Mouse (Mus musculus): ENCODE results near the gene Fam163a. TPM values are rescaled to one million over a fixed set of nuclear protein-coding genes. Genes with fewer than 3 reads are reported as not detected.
A peak's percentile ranks its signal among the peaks of the same experiment; 100 is the strongest.
"Not testable (repeated sequence)": the region's sequence is repeated elsewhere in the genome, so short reads cannot be mapped to it uniquely, and the experiment has no call there.

Fam163a gene
- total RNA-seq (2014; rRNA removed) (not detected in 2 replicates), polyA plus RNA-seq (2012; rRNA removed) (0.02 TPM in 1 of 2 replicates, not detected in the other)

GRCm38 (mm10) chr1:156204656-156205131, at the start of gene Fam163a:
Fam163a (minus strand) TSS chr1:156205026.
- Histone ChIP-seq H3K9ac (ENCODE audit: low read depth, low read length) (no peak within 1 kb of the TSS), H3K4me1 (ENCODE audit: control insufficient read depth, insufficient read depth, low read length) (no peaks in the 10 kb centered on the region), H3K79me2 (ENCODE audit: control insufficient read depth, insufficient read depth, low read length) (no peaks in the 10 kb centered on the region), H3K27me3 (ENCODE audit: control insufficient read depth, insufficient read depth, low read length) (peaks cover 15% of the 10 kb centered on the region), H3K4me3 (ENCODE audit: insufficient read depth, low read depth, low read length) (no peak within 1 kb of the TSS), H3K27ac (replicated peaks; ENCODE audit: insufficient read depth, low read depth, low read length) (no peak within 1 kb of the TSS), H3K36me3 (ENCODE audit: control insufficient read depth, insufficient read depth, low read length) (no peaks in the 10 kb centered on the region)
- TF ChIP-seq CTCF (IDR thresholded peaks at IDR 0.05; ENCODE audit: low read depth, low read length) (no peak), POLR2A (IDR thresholded peaks at IDR 0.05; ENCODE audit: extremely low read depth, insufficient read depth, low read length) (no peak)
- DNase-seq (ENCODE audit: extremely low read depth, low read depth, low spot score) = no peak
- WGBS = 2% methylated on average over 44 of the region's 44 CpGs

GRCm38 (mm10) chr1:156251096-156251495, 46.3 kb upstream of the Fam163a start:
- not testable (repeated sequence) for H3K9ac ChIP-seq (ENCODE audit: low read depth, low read length); H3K4me3 ChIP-seq (ENCODE audit: insufficient read depth, low read depth, low read length); DNase-seq (ENCODE audit: extremely low read depth, low read depth, low spot score); H3K36me3 ChIP-seq (ENCODE audit: control insufficient read depth, insufficient read depth, low read length); H3K4me1 ChIP-seq (ENCODE audit: control insufficient read depth, insufficient read depth, low read length); H3K27me3 ChIP-seq (ENCODE audit: control insufficient read depth, insufficient read depth, low read length); H3K79me2 ChIP-seq (ENCODE audit: control insufficient read depth, insufficient read depth, low read length); H3K27ac ChIP-seq (replicated peaks; ENCODE audit: insufficient read depth, low read depth, low read length)
- WGBS = 48% methylated on average over 4 of the region's 4 CpGs

GRCm38 (mm10) chr1:156247893-156248292, 43.1 kb upstream of the Fam163a start:
- DNase-seq (ENCODE audit: extremely low read depth, low read depth, low spot score) = no peak
- 85% methylated on average over 3 of the region's 3 CpGs for WGBS
- Histone ChIP-seq H3K27me3 (ENCODE audit: control insufficient read depth, insufficient read depth, low read length) (no peaks in the 10 kb centered on the region), H3K9ac (ENCODE audit: low read depth, low read length) (no peak overlapping the region), H3K4me3 (ENCODE audit: insufficient read depth, low read depth, low read length) (no peak overlapping the region), H3K4me1 (ENCODE audit: control insufficient read depth, insufficient read depth, low read length) (no peaks in the 10 kb centered on the region), H3K27ac (replicated peaks; ENCODE audit: insufficient read depth, low read depth, low read length) (no peak overlapping the region), H3K79me2 (ENCODE audit: control insufficient read depth, insufficient read depth, low read length) (no peaks in the 10 kb centered on the region), H3K36me3 (ENCODE audit: control insufficient read depth, insufficient read depth, low read length) (no peaks in the 10 kb centered on the region)
- TF ChIP-seq POLR2A (IDR thresholded peaks at IDR 0.05; ENCODE audit: extremely low read depth, insufficient read depth, low read length) = no peak
- TF ChIP-seq CTCF (IDR thresholded peaks at IDR 0.05; ENCODE audit: low read depth, low read length) = no peak

- Histone ChIP-seq H3K79me2 (ENCODE audit: control insufficient read depth, insufficient read depth, low read length) (no peaks in the 10 kb centered on the region), H3K27ac (replicated peaks; ENCODE audit: insufficient read depth, low read depth, low read length) (no peak overlapping the region), H3K9ac (ENCODE audit: low read depth, low read length) (no peak overlapping the region), H3K27me3 (ENCODE audit: control insufficient read depth, insufficient read depth, low read length) (no peaks in the 10 kb centered on the region), H3K36me3 (ENCODE audit: control insufficient read depth, insufficient read depth, low read length) (no peaks in the 10 kb centered on the region), H3K4me3 (ENCODE audit: insufficient read depth, low read depth, low read length) (no peak overlapping the region), H3K4me1 (ENCODE audit: control insufficient read depth, insufficient read depth, low read length) (no peaks in the 10 kb centered on the region)
- 9% methylated on average over 14 of the region's 14 CpGs for WGBS
- DNase-seq (ENCODE audit: extremely low read depth, low read depth, low spot score) = peak; percentile 36
- TF ChIP-seq POLR2A (IDR thresholded peaks at IDR 0.05; ENCODE audit: extremely low read depth, insufficient read depth, low read length) = no peak
- TF ChIP-seq CTCF (IDR thresholded peaks at IDR 0.05; ENCODE audit: low read depth, low read length) = peak; percentile 94
These were observed 37.0 kb upstream of the Fam163a start for GRCm38 (mm10) chr1:156241713-156242348.

- H3K27ac ChIP-seq (replicated peaks; ENCODE audit: insufficient read depth, low read depth, low read length) = no peak overlapping the region
- H3K4me1 ChIP-seq (ENCODE audit: control insufficient read depth, insufficient read depth, low read length) = no peaks in the 10 kb centered on the region
- TF ChIP-seq CTCF (IDR thresholded peaks at IDR 0.05; ENCODE audit: low read depth, low read length) (no peak), POLR2A (IDR thresholded peaks at IDR 0.05; ENCODE audit: extremely low read depth, insufficient read depth, low read length) (no peak)
- no peaks in the 10 kb centered on the region for H3K79me2 ChIP-seq (ENCODE audit: control insufficient read depth, insufficient read depth, low read length)
- H3K4me3 ChIP-seq (ENCODE audit: insufficient read depth, low read depth, low read length) = no peak overlapping the region
- H3K9ac ChIP-seq (ENCODE audit: low read depth, low read length) = no peak overlapping the region
- H3K27me3 ChIP-seq (ENCODE audit: control insufficient read depth, insufficient read depth, low read length) = no peaks in the 10 kb centered on the region
- no peaks in the 10 kb centered on the region for H3K36me3 ChIP-seq (ENCODE audit: control insufficient read depth, insufficient read depth, low read length)
- 48% methylated on average over 2 of the region's 2 CpGs for WGBS
- DNase-seq (ENCODE audit: extremely low read depth, low read depth, low spot score) = peak; percentile 18
These were observed 36.2 kb upstream of the Fam163a start for GRCm38 (mm10) chr1:156241035-156241434.

- Histone ChIP-seq H3K4me1 (ENCODE audit: control insufficient read depth, insufficient read depth, low read length) (no peaks in the 10 kb centered on the region), H3K27ac (replicated peaks; ENCODE audit: insufficient read depth, low read depth, low read length) (no peak overlapping the region), H3K79me2 (ENCODE audit: control insufficient read depth, insufficient read depth, low read length) (no peaks in the 10 kb centered on the region), H3K27me3 (ENCODE audit: control insufficient read depth, insufficient read depth, low read length) (no peaks in the 10 kb centered on the region), H3K4me3 (ENCODE audit: insufficient read depth, low read depth, low read length) (no peak overlapping the region), H3K9ac (ENCODE audit: low read depth, low read length) (no peak overlapping the region), H3K36me3 (ENCODE audit: control insufficient read depth, insufficient read depth, low read length) (no peaks in the 10 kb centered on the region)
- 94% methylated on average over 6 of the region's 6 CpGs for WGBS
- no peak for DNase-seq (ENCODE audit: extremely low read depth, low read depth, low spot score)
- TF ChIP-seq POLR2A (IDR thresholded peaks at IDR 0.05; ENCODE audit: extremely low read depth, insufficient read depth, low read length) (no peak), CTCF (IDR thresholded peaks at IDR 0.05; ENCODE audit: low read depth, low read length) (no peak)
These were observed 26.3 kb upstream of the Fam163a start for GRCm38 (mm10) chr1:156231122-156231521.
